Comparison of ENCODE assay signal across 8 mouse cellular contexts in the genomic region with DNA sequence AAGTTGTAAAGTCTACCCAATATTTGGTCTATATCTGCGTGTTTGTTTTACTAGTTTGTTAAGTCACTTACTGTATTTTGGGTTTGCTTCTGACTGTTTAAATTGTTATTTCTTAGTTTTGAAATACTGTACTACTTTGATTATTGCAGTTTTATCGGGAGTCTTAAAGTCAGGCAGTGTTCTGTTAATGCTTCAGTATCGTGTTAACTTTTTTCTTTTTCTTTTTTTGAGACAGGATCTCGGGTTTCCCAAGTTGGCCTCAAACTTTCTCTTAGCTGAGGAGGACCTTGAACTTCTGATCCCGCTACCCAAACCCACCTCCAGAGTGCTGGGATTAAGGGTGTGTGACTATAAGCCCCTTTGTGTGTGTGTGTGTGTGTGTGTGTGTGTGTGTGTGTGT. TPM values are rescaled to one million over a fixed set of nuclear protein-coding genes. Genes with fewer than 3 reads are reported as not detected.
DNase-seq lines count a peak whose midpoint lies in the region; ATAC-seq and TF ChIP-seq lines count a peak whose summit lies in the region.

No protein-coding gene starts in this region.

- no peak for TF ChIP-seq CTCF in thymus, adult 2 months (IDR thresholded peaks at IDR 0.05; ENCODE audit: borderline replicate concordance, control insufficient read depth, extremely low read depth, insufficient read depth, low read length, poor library complexity)

- H3K4me2 ChIP-seq in intestine, embryonic 16.5 days (ENCODE audit: low read depth, low read length), result peak overlapping the region; percentile 69
- H3K4me2 ChIP-seq in neural tube, embryonic 14.5 days (ENCODE audit: low read depth, low read length), result peak overlapping the region; percentile 58

- 1% methylated on average over 5 of the region's 5 CpGs for WGBS in thymus, adult 2 months
- 3% methylated on average over 5 of the region's 5 CpGs for WGBS in intestine, embryonic 16.5 days
- 22% methylated on average over 5 of the region's 5 CpGs for WGBS in neural tube, embryonic 14.5 days

- peak; percentile 6 for DNase-seq in embryo, embryonic 10 days (ENCODE audit: low spot score)
- no peak for DNase-seq in embryo, embryonic 11 days
- peak; percentile 6 for DNase-seq in thymus, adult 2 months
- DNase-seq in thymus, postnatal 0 days (ENCODE audit: low spot score), result no peak
- no peak for DNase-seq in gastrocnemius, adult 18-20 months (ENCODE audit: low spot score)
- DNase-seq in urinary bladder, postnatal 4 days (ENCODE audit: low spot score in 2 of 2), result no peak

- H3K4me1 ChIP-seq in thymus, adult 2 months (replicated peaks; ENCODE audit: control insufficient read depth, insufficient read depth, low read length), result peaks cover 5% of the 10 kb centered on the region
- peaks cover 3% of the 10 kb centered on the region for H3K4me1 ChIP-seq in intestine, embryonic 16.5 days (ENCODE audit: control insufficient read depth, insufficient read depth, low read length)
- 0 out of 2 replicates have a peak, but pooled peaks cover 5% of the 10 kb centered on the region for H3K4me1 ChIP-seq in neural tube, embryonic 14.5 days (ENCODE audit: control insufficient read depth, insufficient read depth, low read length)

- H3K27me3 ChIP-seq in thymus, adult 2 months (ENCODE audit: control insufficient read depth, insufficient read depth, low read length), result no peaks in the 10 kb centered on the region
- H3K27me3 ChIP-seq in intestine, embryonic 16.5 days (replicated peaks; ENCODE audit: control insufficient read depth, insufficient read depth, low read length), result no peaks in the 10 kb centered on the region
- no peaks in the 10 kb centered on the region for H3K27me3 ChIP-seq in neural tube, embryonic 14.5 days (ENCODE audit: control insufficient read depth, insufficient read depth, low read length)

- peaks cover 5% of the 10 kb centered on the region for H3K36me3 ChIP-seq in thymus, adult 2 months (ENCODE audit: control insufficient read depth, insufficient read depth, low read length)
- H3K36me3 ChIP-seq in intestine, embryonic 16.5 days (ENCODE audit: control insufficient read depth, insufficient read depth, low read length), result no peaks in the 10 kb centered on the region
- peaks cover 6% of the 10 kb centered on the region; the same call in 1 of the 2 replicates for H3K36me3 ChIP-seq in neural tube, embryonic 14.5 days (ENCODE audit: control insufficient read depth, insufficient read depth, low read length)

- H3K4me3 ChIP-seq in thymus, adult 2 months (ENCODE audit: control insufficient read depth, insufficient read depth, low read length), result peak overlapping the region; percentile 41; the same call in 1 of the 2 replicates
- H3K4me3 ChIP-seq in intestine, embryonic 16.5 days (ENCODE audit: low read length), result peak overlapping the region; percentile 83
- peak overlapping the region; percentile 66 for H3K4me3 ChIP-seq in neural tube, embryonic 14.5 days (ENCODE audit: low read depth, low read length)

- no peaks in the 10 kb centered on the region for H3K9me3 ChIP-seq in intestine, embryonic 16.5 days (ENCODE audit: control insufficient read depth, low read length)
- H3K9me3 ChIP-seq in neural tube, embryonic 14.5 days (ENCODE audit: control insufficient read depth, low read length), result no peaks in the 10 kb centered on the region

- TF ChIP-seq POLR2A in thymus, adult 2 months (IDR thresholded peaks at IDR 0.05; ENCODE audit: control insufficient read depth, extremely low read depth, insufficient read depth, low read length, poor library complexity), result no peak

- 0 out of 2 replicates have a peak overlapping the region, but pooled peaks have one; percentile 57 for H3K27ac ChIP-seq in thymus, adult 2 months (ENCODE audit: control insufficient read depth, insufficient read depth, low read length)
- H3K27ac ChIP-seq in intestine, embryonic 16.5 days (ENCODE audit: low read length), result no peak overlapping the region
- no peak overlapping the region for H3K27ac ChIP-seq in neural tube, embryonic 14.5 days (ENCODE audit: low read depth, low read length)

- H3K9ac ChIP-seq in intestine, embryonic 16.5 days (ENCODE audit: low read depth, low read length), result peak overlapping the region; percentile 83
- no peak overlapping the region for H3K9ac ChIP-seq in neural tube, embryonic 14.5 days (replicated peaks; ENCODE audit: low read depth, low read length)

- no peak for ATAC-seq in intestine, embryonic 16.5 days
- no peak for ATAC-seq in neural tube, embryonic 14.5 days (ENCODE audit: low read depth)

RNA-seq across cellular contexts. Expression of gene Zfp619, which starts 35.4 kb away (rescaled TPM):
- 0.24 and 0.51 TPM in 2 replicates for polyA plus RNA-seq in thymus, adult 2 months (2012; rRNA removed)
- polyA plus RNA-seq in thymus, postnatal 0 days (2015; fragmentation: Nextera tagmentation; extraction: Ambion mirVana), result 0.34 and 0.40 TPM in 2 replicates
- polyA plus RNA-seq in intestine, embryonic 16.5 days (2015; fragmentation: Nextera tagmentation; extraction: Ambion mirVana), result 0.81 and 0.95 TPM in 2 replicates
- polyA plus RNA-seq in neural tube, embryonic 14.5 days (2014; fragmentation: Nextera tagmentation; extraction: Ambion mirVana), result 4.2 and 4.8 TPM in 2 replicates
- under 1 TPM; 0.80 to 0.97 TPM for total RNA-seq in gastrocnemius, adult 18-20 months (2021)

Comparison
In these comparisons a context has a peak if more than half of its experiments do, and no peak if none do; other contexts are left out.
1. DNase-seq: peak in embryo, embryonic 10 days (single experiment) and thymus, adult 2 months (single experiment); none in embryo, embryonic 11 days (single experiment), thymus, postnatal 0 days (single experiment), gastrocnemius, adult 18-20 months (single experiment) and urinary bladder, postnatal 4 days (0 of 2).
2. Peak in every context shown above with its lines, with median percentiles within 50 percentile points of each other: H3K4me3 ChIP-seq.